Mouse (Mus musculus) olfactory bulb, adult 2 months (tissue): ENCODE measurements around the gene Uba6.

Experiments used
- CTCF ChIP-seq: fragments of 200-500 bp; IDR thresholded peaks from 2 replicates; pipeline ENCODE4 v1.5.1; 2012; ENCODE audit warnings: low read depth, mild to moderate bottlenecking, low read length, moderate library complexity; ENCODE audit not compliant: insufficient read depth
- POLR2A ChIP-seq: fragments of 200-500 bp; IDR thresholded peaks from 2 replicates; pipeline ENCODE4 v1.6.1; 2012; ENCODE audit warnings: mild to moderate bottlenecking, low read depth, low read length, moderate library complexity; ENCODE audit not compliant: insufficient read depth

DNA sequence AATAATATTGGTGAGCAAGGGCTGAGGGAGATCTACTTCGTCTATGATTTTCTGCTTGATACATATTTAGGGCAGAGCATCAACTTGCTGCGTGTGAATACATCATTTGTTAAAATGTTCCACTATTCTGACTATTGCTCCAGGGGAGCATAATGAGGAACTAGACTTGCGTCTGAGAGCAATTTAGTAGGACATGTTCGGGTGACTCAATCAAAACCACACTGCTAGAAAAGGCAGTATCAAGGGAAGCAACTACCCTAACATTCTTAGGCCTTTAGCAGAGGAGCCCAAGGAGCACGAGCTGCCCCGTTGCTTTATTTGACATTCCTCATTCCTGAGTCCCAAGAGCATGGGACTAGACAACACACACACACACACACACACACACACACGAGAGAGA is 87.6 kb downstream of the Uba6 start:
- TF ChIP-seq POLR2A = no peak
- TF ChIP-seq CTCF = no peak
